Mouse (Mus musculus): Measurements from ENCODE around the gene Gm28035. TPM values are rescaled to one million over a fixed set of nuclear protein-coding genes. Genes with fewer than 3 reads are reported as not detected.
A peak's percentile ranks its signal among the peaks of the same experiment; 100 is the strongest.

Gm28035 gene
- polyA plus RNA-seq, 1 experiment from 2014 or later = 0.30 TPM

- Histone ChIP-seq H3K9ac (ENCODE audit: low read length) (no peak within 1 kb of the TSS), H3K27me3 (ENCODE audit: control insufficient read depth, insufficient read depth, low read length) (no peaks in the 10 kb centered on the region), H3K4me1 (ENCODE audit: control insufficient read depth, insufficient read depth, low read length) (peaks cover 8% of the 10 kb centered on the region), H3K27ac (ENCODE audit: low read length) (no peak within 1 kb of the TSS), H3K4me2 (ENCODE audit: low read depth, low read length) (no peak within 1 kb of the TSS), H3K4me3 (replicated peaks; ENCODE audit: low read length) (no peak within 1 kb of the TSS), H3K9me3 (replicated peaks; ENCODE audit: control insufficient read depth, low read length) (no peaks in the 10 kb centered on the region), H3K36me3 (ENCODE audit: control insufficient read depth, insufficient read depth, low read length) (no peaks in the 10 kb centered on the region)
- 93% methylated on average over 11 of the region's 11 CpGs for WGBS
- ATAC-seq (ENCODE audit: insufficient read depth, low FRiP score) = no peak
Observed at GRCm38 (mm10) chr2:30280743-30281142, 40.4 kb downstream of the Gm28035 start, which contains the start of gene Gm28038. Gene Gm28038, plus strand, starts transcription at chr2:30281043.

GRCm38 (mm10) chr2:30281651-30282050 is 41.3 kb downstream of the Gm28035 start:
- Histone ChIP-seq H3K27ac (ENCODE audit: low read length) (no peak overlapping the region), H3K9me3 (replicated peaks; ENCODE audit: control insufficient read depth, low read length) (no peaks in the 10 kb centered on the region), H3K36me3 (ENCODE audit: control insufficient read depth, insufficient read depth, low read length) (no peaks in the 10 kb centered on the region), H3K4me1 (ENCODE audit: control insufficient read depth, insufficient read depth, low read length) (peaks cover 8% of the 10 kb centered on the region), H3K9ac (ENCODE audit: low read length) (no peak overlapping the region), H3K4me2 (ENCODE audit: low read depth, low read length) (no peak overlapping the region), H3K27me3 (ENCODE audit: control insufficient read depth, insufficient read depth, low read length) (no peaks in the 10 kb centered on the region), H3K4me3 (replicated peaks; ENCODE audit: low read length) (no peak overlapping the region)
- ATAC-seq (ENCODE audit: insufficient read depth, low FRiP score) = no peak
- WGBS = 65% methylated on average over 3 of the region's 3 CpGs

GRCm38 (mm10) chr2:30283193-30283592 is 42.8 kb downstream of the Gm28035 start:
- Histone ChIP-seq H3K9ac (ENCODE audit: low read length) (no peak overlapping the region), H3K36me3 (ENCODE audit: control insufficient read depth, insufficient read depth, low read length) (no peaks in the 10 kb centered on the region), H3K4me1 (ENCODE audit: control insufficient read depth, insufficient read depth, low read length) (peaks cover 16% of the 10 kb centered on the region), H3K27ac (ENCODE audit: low read length) (no peak overlapping the region), H3K4me3 (replicated peaks; ENCODE audit: low read length) (no peak overlapping the region), H3K27me3 (ENCODE audit: control insufficient read depth, insufficient read depth, low read length) (no peaks in the 10 kb centered on the region), H3K9me3 (replicated peaks; ENCODE audit: control insufficient read depth, low read length) (no peaks in the 10 kb centered on the region), H3K4me2 (ENCODE audit: low read depth, low read length) (no peak overlapping the region)
- ATAC-seq (ENCODE audit: insufficient read depth, low FRiP score) = no peak
- WGBS = 83% methylated on average over 2 of the region's 2 CpGs

- H3K9me3 ChIP-seq (replicated peaks; ENCODE audit: control insufficient read depth, low read length) = no peaks in the 10 kb centered on the region
- H3K9ac ChIP-seq (ENCODE audit: low read length) = peak overlapping the region; percentile 94
- H3K4me1 ChIP-seq (ENCODE audit: control insufficient read depth, insufficient read depth, low read length) = peaks cover 16% of the 10 kb centered on the region
- ATAC-seq (ENCODE audit: insufficient read depth, low FRiP score) = no peak
- H3K27me3 ChIP-seq (ENCODE audit: control insufficient read depth, insufficient read depth, low read length) = no peaks in the 10 kb centered on the region
- no peak overlapping the region for H3K27ac ChIP-seq (ENCODE audit: low read length)
- no peaks in the 10 kb centered on the region for H3K36me3 ChIP-seq (ENCODE audit: control insufficient read depth, insufficient read depth, low read length)
- peak overlapping the region; percentile 97 for H3K4me2 ChIP-seq (ENCODE audit: low read depth, low read length)
- WGBS = 92% methylated on average over 5 of the region's 5 CpGs
- H3K4me3 ChIP-seq (replicated peaks; ENCODE audit: low read length) = peak overlapping the region; percentile 98
Observed at GRCm38 (mm10) chr2:30285004-30285403, 44.6 kb downstream of the Gm28035 start.

GRCm38 (mm10) chr2:30285416-30286181 is 45.2 kb downstream of the Gm28035 start:
- WGBS = 10% methylated on average over 38 of the region's 38 CpGs
- Histone ChIP-seq H3K4me2 (ENCODE audit: low read depth, low read length) (peak overlapping the region; percentile 97), H3K27me3 (ENCODE audit: control insufficient read depth, insufficient read depth, low read length) (no peaks in the 10 kb centered on the region), H3K36me3 (ENCODE audit: control insufficient read depth, insufficient read depth, low read length) (no peaks in the 10 kb centered on the region), H3K4me1 (ENCODE audit: control insufficient read depth, insufficient read depth, low read length) (peaks cover 16% of the 10 kb centered on the region), H3K9ac (ENCODE audit: low read length) (peak overlapping the region; percentile 94), H3K4me3 (replicated peaks; ENCODE audit: low read length) (peak overlapping the region; percentile 98), H3K27ac (ENCODE audit: low read length) (no peak overlapping the region; the same call in 1 of the 2 replicates), H3K9me3 (replicated peaks; ENCODE audit: control insufficient read depth, low read length) (no peaks in the 10 kb centered on the region)
- peak; percentile 51 for ATAC-seq (ENCODE audit: insufficient read depth, low FRiP score)

- Histone ChIP-seq H3K4me2 (ENCODE audit: low read depth, low read length) (peak within 1 kb of the TSS; percentile 97), H3K4me3 (replicated peaks; ENCODE audit: low read length) (peak within 1 kb of the TSS; percentile 98), H3K9ac (ENCODE audit: low read length) (peak within 1 kb of the TSS; percentile 94), H3K36me3 (ENCODE audit: control insufficient read depth, insufficient read depth, low read length) (no peaks in the 10 kb centered on the region), H3K4me1 (ENCODE audit: control insufficient read depth, insufficient read depth, low read length) (peaks cover 16% of the 10 kb centered on the region), H3K27ac (ENCODE audit: low read length) (peak within 1 kb of the TSS; percentile 78), H3K9me3 (replicated peaks; ENCODE audit: control insufficient read depth, low read length) (no peaks in the 10 kb centered on the region), H3K27me3 (ENCODE audit: control insufficient read depth, insufficient read depth, low read length) (no peaks in the 10 kb centered on the region)
- peak; percentile 97 for ATAC-seq (ENCODE audit: insufficient read depth, low FRiP score)
- WGBS = under 1% methylated on average over 62 of the region's 68 CpGs
Observed at GRCm38 (mm10) chr2:30286192-30287026, 46.0 kb downstream of the Gm28035 start, which contains the start of the genes Dolk and Nup188. Gene Dolk, minus strand, starts transcription at chr2:30286334. Gene Nup188, plus strand, starts transcription at chr2:30286397.

- Histone ChIP-seq H3K27ac (ENCODE audit: low read length) (peak overlapping the region; percentile 78), H3K9me3 (replicated peaks; ENCODE audit: control insufficient read depth, low read length) (no peaks in the 10 kb centered on the region), H3K4me2 (ENCODE audit: low read depth, low read length) (peak overlapping the region; percentile 83), H3K36me3 (ENCODE audit: control insufficient read depth, insufficient read depth, low read length) (no peaks in the 10 kb centered on the region), H3K4me1 (ENCODE audit: control insufficient read depth, insufficient read depth, low read length) (peaks cover 16% of the 10 kb centered on the region), H3K9ac (ENCODE audit: low read length) (peak overlapping the region; percentile 94), H3K4me3 (replicated peaks; ENCODE audit: low read length) (peak overlapping the region; percentile 98), H3K27me3 (ENCODE audit: control insufficient read depth, insufficient read depth, low read length) (no peaks in the 10 kb centered on the region)
- ATAC-seq (ENCODE audit: insufficient read depth, low FRiP score) = no peak
- under 1% methylated on average over 10 of the region's 10 CpGs for WGBS
Observed at GRCm38 (mm10) chr2:30287027-30287373, 46.6 kb downstream of the Gm28035 start.

GRCm38 (mm10) chr2:30299525-30299924 is 59.2 kb downstream of the Gm28035 start:
- WGBS = 70% methylated on average over 3 of the region's 3 CpGs
- Histone ChIP-seq H3K4me1 (ENCODE audit: control insufficient read depth, insufficient read depth, low read length) (no peaks in the 10 kb centered on the region), H3K27ac (ENCODE audit: low read length) (no peak overlapping the region), H3K4me3 (replicated peaks; ENCODE audit: low read length) (no peak overlapping the region), H3K36me3 (ENCODE audit: control insufficient read depth, insufficient read depth, low read length) (peaks cover 23% of the 10 kb centered on the region), H3K9ac (ENCODE audit: low read length) (no peak overlapping the region), H3K27me3 (ENCODE audit: control insufficient read depth, insufficient read depth, low read length) (no peaks in the 10 kb centered on the region), H3K4me2 (ENCODE audit: low read depth, low read length) (no peak overlapping the region), H3K9me3 (replicated peaks; ENCODE audit: control insufficient read depth, low read length) (no peaks in the 10 kb centered on the region)
- ATAC-seq (ENCODE audit: insufficient read depth, low FRiP score) = no peak

GRCm38 (mm10) chr2:30299966-30300365 is 59.6 kb downstream of the Gm28035 start:
- WGBS = 86% methylated on average over 5 of the region's 5 CpGs
- peaks cover 23% of the 10 kb centered on the region for H3K36me3 ChIP-seq (ENCODE audit: control insufficient read depth, insufficient read depth, low read length)

More at GRCm38 (mm10) chr2:30299966-30300365, 59.6 kb downstream of the Gm28035 start:
- Histone ChIP-seq H3K4me2 (ENCODE audit: low read depth, low read length) (no peak overlapping the region), H3K27ac (ENCODE audit: low read length) (no peak overlapping the region), H3K4me3 (replicated peaks; ENCODE audit: low read length) (no peak overlapping the region), H3K27me3 (ENCODE audit: control insufficient read depth, insufficient read depth, low read length) (no peaks in the 10 kb centered on the region), H3K4me1 (ENCODE audit: control insufficient read depth, insufficient read depth, low read length) (no peaks in the 10 kb centered on the region), H3K9me3 (replicated peaks; ENCODE audit: control insufficient read depth, low read length) (no peaks in the 10 kb centered on the region), H3K9ac (ENCODE audit: low read length) (no peak overlapping the region)
- ATAC-seq (ENCODE audit: insufficient read depth, low FRiP score) = no peak
